Comparison of ENCODE assay signal across 10 mouse cellular contexts in genomic region chr19:3355096-3355495, GRCm38 (mm10). TPM values are rescaled to one million over a fixed set of nuclear protein-coding genes. Genes with fewer than 3 reads are reported as not detected.
A peak's percentile ranks its signal among the peaks of the same experiment; 100 is the strongest.
DNase-seq lines count a peak whose midpoint lies in the region; ATAC-seq and TF ChIP-seq lines count a peak whose summit lies in the region.
"Had no signal": no experiment of that assay in that cellular context is flagged by ENCODE, and none has a peak within 500 bp of the region (broad histone marks: within the 10 kb centered on the region; RNA-seq: fewer than 3 reads in every experiment).

No protein-coding gene starts in this region.

- H3K27ac ChIP-seq in forebrain, embryonic 11.5 days (ENCODE audit: low read depth, low read length), result no peak overlapping the region
- H3K27ac ChIP-seq in forebrain, embryonic 10.5 days, result no peak overlapping the region
- H3K27ac ChIP-seq in limb, embryonic 11.5 days (replicated peaks; ENCODE audit: low read depth, low read length), result no peak overlapping the region
- H3K27ac ChIP-seq: hindbrain, embryonic 15.5 days; lung, embryonic 15.5 days had no signal

- no peaks in the 10 kb centered on the region for H3K36me3 ChIP-seq in forebrain, embryonic 11.5 days (ENCODE audit: control insufficient read depth, insufficient read depth, low read length)
- H3K36me3 ChIP-seq in forebrain, embryonic 10.5 days (replicated peaks), result no peaks in the 10 kb centered on the region
- no peaks in the 10 kb centered on the region for H3K36me3 ChIP-seq in limb, embryonic 11.5 days (ENCODE audit: control insufficient read depth, insufficient read depth, low read length)

- ATAC-seq in forebrain, embryonic 11.5 days (replicated peaks; ENCODE audit: low FRiP score), result no peak
- no peak for ATAC-seq in limb, embryonic 11.5 days (ENCODE audit: insufficient number of reproducible peaks, low FRiP score, low TSS enrichment, low read depth)

- H3K9ac ChIP-seq in forebrain, embryonic 11.5 days (ENCODE audit: low read length), result no peak overlapping the region
- no peak overlapping the region for H3K9ac ChIP-seq in limb, embryonic 11.5 days (ENCODE audit: low read length)
- H3K9ac ChIP-seq: hindbrain, embryonic 15.5 days; lung, embryonic 15.5 days had no signal

- no peak overlapping the region for H3K4me3 ChIP-seq in forebrain, embryonic 11.5 days (ENCODE audit: low read depth, low read length)
- H3K4me3 ChIP-seq in forebrain, embryonic 10.5 days, result no peak overlapping the region
- no peak overlapping the region for H3K4me3 ChIP-seq in lung, adult 2 months (replicated peaks; ENCODE audit: extremely low read depth, low read depth, low read length)
- H3K4me3 ChIP-seq in limb, embryonic 11.5 days (ENCODE audit: low read depth, low read length), result no peak overlapping the region
- H3K4me3 ChIP-seq: hindbrain, embryonic 15.5 days; lung, embryonic 15.5 days had no signal

- DNase-seq in forebrain, embryonic 11.5 days (ENCODE audit: low spot score), result peak; percentile 67
- DNase-seq in forebrain, embryonic 10.5 days (ENCODE audit: extremely low spot score, low spot score), result no peak
- DNase-seq in lung, adult 2 months, result peak; percentile 28
- no peak for DNase-seq in lung, postnatal 36 days
- peak; percentile 76 for DNase-seq in ES-CJ7 (ENCODE audit: low read depth, low spot score)
- DNase-seq in limb, embryonic 11.5 days (ENCODE audit: low spot score), result peak; percentile 44
- no peak for DNase-seq in frontal cortex, postnatal 10 days (ENCODE audit: low spot score in 2 of 2)
- no peak for DNase-seq in ovary, postnatal 14 days (ENCODE audit: low spot score)

- no peaks in the 10 kb centered on the region; the same call in 1 of the 2 replicates for H3K9me3 ChIP-seq in forebrain, embryonic 11.5 days (ENCODE audit: control insufficient read depth, low read length)
- H3K9me3 ChIP-seq in forebrain, embryonic 10.5 days, result peaks cover 6% of the 10 kb centered on the region; the same call in 1 of the 2 replicates
- H3K9me3 ChIP-seq in limb, embryonic 11.5 days (ENCODE audit: control insufficient read depth, low read length), result no peaks in the 10 kb centered on the region
- H3K9me3 ChIP-seq: hindbrain, embryonic 15.5 days; lung, embryonic 15.5 days had no signal

- 62% methylated on average over 5 of the region's 5 CpGs for WGBS in forebrain, embryonic 11.5 days
- 63% methylated on average over 5 of the region's 5 CpGs for WGBS in forebrain, embryonic 10.5 days
- WGBS in lung, adult 2 months, result 72% methylated on average over 5 of the region's 5 CpGs
- WGBS in limb, embryonic 11.5 days, result 65% methylated on average over 5 of the region's 5 CpGs

- TF ChIP-seq CTCF in lung, adult 2 months (IDR thresholded peaks at IDR 0.05; ENCODE audit: insufficient read depth, low read length), result peak; percentile 12; the same call in 1 of the 2 replicates

- H3K27me3 ChIP-seq in forebrain, embryonic 11.5 days (ENCODE audit: control insufficient read depth, insufficient read depth, low read length), result no peaks in the 10 kb centered on the region
- H3K27me3 ChIP-seq in forebrain, embryonic 10.5 days (ENCODE audit: poor library complexity, severe bottlenecking), result no peaks in the 10 kb centered on the region
- H3K27me3 ChIP-seq in limb, embryonic 11.5 days (ENCODE audit: control insufficient read depth, insufficient read depth, low read length), result no peaks in the 10 kb centered on the region
- H3K27me3 ChIP-seq: hindbrain, embryonic 15.5 days; lung, embryonic 15.5 days had no signal

- H3K4me1 ChIP-seq in forebrain, embryonic 11.5 days (replicated peaks; ENCODE audit: control insufficient read depth, insufficient read depth, low read length), result no peaks in the 10 kb centered on the region
- H3K4me1 ChIP-seq in forebrain, embryonic 10.5 days, result no peaks in the 10 kb centered on the region
- peaks cover 15% of the 10 kb centered on the region for H3K4me1 ChIP-seq in lung, adult 2 months (ENCODE audit: control insufficient read depth, insufficient read depth, low read length)
- no peaks in the 10 kb centered on the region for H3K4me1 ChIP-seq in limb, embryonic 11.5 days (ENCODE audit: control insufficient read depth, insufficient read depth, low read length)
- H3K4me1 ChIP-seq: lung, embryonic 15.5 days had no signal

- no peak overlapping the region for H3K4me2 ChIP-seq in forebrain, embryonic 11.5 days (ENCODE audit: low read depth, low read length, severe bottlenecking)
- H3K4me2 ChIP-seq in limb, embryonic 11.5 days (ENCODE audit: low read depth, severe bottlenecking), result no peak overlapping the region
- H3K4me2 ChIP-seq: hindbrain, embryonic 15.5 days; lung, embryonic 15.5 days had no signal

- no peak for TF ChIP-seq POLR2A in lung, adult 2 months (IDR thresholded peaks at IDR 0.05; ENCODE audit: borderline replicate concordance, extremely low read depth, low read depth, low read length)

RNA-seq across cellular contexts. Expression of gene Cpt1a, which starts 33.0 kb away (rescaled TPM):
- 10.0 and 10.4 TPM in 2 replicates for polyA plus RNA-seq in forebrain, embryonic 11.5 days (2014; fragmentation: Nextera tagmentation; extraction: Ambion mirVana)
- 5.5 and 6.0 TPM in 2 replicates for polyA plus RNA-seq in forebrain, embryonic 10.5 days (2016; fragmentation: Nextera tagmentation; extraction: Ambion mirVana)
- 126 and 134 TPM in 2 replicates for polyA plus RNA-seq in lung, adult 2 months (2012; rRNA removed)
- 10.6 and 10.8 TPM in 2 replicates for polyA plus RNA-seq in limb, embryonic 11.5 days (2014; fragmentation: Nextera tagmentation; extraction: Ambion mirVana)

RNA-seq across cellular contexts. Expression of gene Tesmin, which starts 33.6 kb away (rescaled TPM):
- polyA plus RNA-seq in forebrain, embryonic 11.5 days (2014; fragmentation: Nextera tagmentation; extraction: Ambion mirVana), result 0.27 and 0.29 TPM in 2 replicates
- 0.17 and 0.22 TPM in 2 replicates for polyA plus RNA-seq in forebrain, embryonic 10.5 days (2016; fragmentation: Nextera tagmentation; extraction: Ambion mirVana)
- 0.41 and 0.48 TPM in 2 replicates for polyA plus RNA-seq in lung, adult 2 months (2012; rRNA removed)
- 0.33 and 0.36 TPM in 2 replicates for polyA plus RNA-seq in limb, embryonic 11.5 days (2014; fragmentation: Nextera tagmentation; extraction: Ambion mirVana)

RNA-seq across cellular contexts. Expression of gene Gal, which starts 59.2 kb away (rescaled TPM):
- 1.1 TPM in 2 replicates for polyA plus RNA-seq in forebrain, embryonic 11.5 days (2014; fragmentation: Nextera tagmentation; extraction: Ambion mirVana)
- 0.54 and 0.81 TPM in 2 replicates for polyA plus RNA-seq in forebrain, embryonic 10.5 days (2016; fragmentation: Nextera tagmentation; extraction: Ambion mirVana)
- 4.0 and 4.9 TPM in 2 replicates for polyA plus RNA-seq in lung, adult 2 months (2012; rRNA removed)
- 0.84 and 1.0 TPM in 2 replicates for polyA plus RNA-seq in limb, embryonic 11.5 days (2014; fragmentation: Nextera tagmentation; extraction: Ambion mirVana)

Comparison
In these comparisons a context has a peak if more than half of its experiments do, and no peak if none do; other contexts are left out.
1. DNase-seq: peak in forebrain, embryonic 11.5 days (single experiment), lung, adult 2 months (single experiment), ES-CJ7 (single experiment) and limb, embryonic 11.5 days (single experiment); none in forebrain, embryonic 10.5 days (single experiment), lung, postnatal 36 days (single experiment), frontal cortex, postnatal 10 days (0 of 2) and ovary, postnatal 14 days (single experiment).
2. RNA of gene Cpt1a, which starts 33.0 kb away (polyA plus RNA-seq): 126 to 134 TPM in lung, adult 2 months; 10.6 to 10.8 TPM in limb, embryonic 11.5 days, 10.0 to 10.4 TPM in forebrain, embryonic 11.5 days and 5.5 to 6.0 TPM in forebrain, embryonic 10.5 days; every median in the first group is over 10 times any median in the second.